Comparison of ENCODE assay signal across 26 mouse cellular contexts in genomic region chr8:119505488-119505887, GRCm38 (mm10). TPM values are rescaled to one million over a fixed set of nuclear protein-coding genes. Genes with fewer than 3 reads are reported as not detected.
DNase-seq lines count a peak whose midpoint lies in the region; ATAC-seq and TF ChIP-seq lines count a peak whose summit lies in the region.
"Had no signal": no experiment of that assay in that cellular context is flagged by ENCODE, and none has a peak within 500 bp of the region (broad histone marks: within the 10 kb centered on the region; RNA-seq: fewer than 3 reads in every experiment).

No protein-coding gene starts in this region.

- no peaks in the 10 kb centered on the region for H3K9me3 ChIP-seq in hindbrain, embryonic 13.5 days
- no peaks in the 10 kb centered on the region for H3K9me3 ChIP-seq in hindbrain, embryonic 12.5 days (replicated peaks)
- no peaks in the 10 kb centered on the region for H3K9me3 ChIP-seq in midbrain, postnatal 0 days (ENCODE audit: low read length)
- H3K9me3 ChIP-seq in liver, embryonic 11.5 days (ENCODE audit: control insufficient read depth, low read length) = no peaks in the 10 kb centered on the region
- H3K9me3 ChIP-seq: hindbrain, embryonic 15.5 days; limb, embryonic 12.5 days; liver, embryonic 13.5 days; neural tube, embryonic 12.5 days had no signal

- no peak for ATAC-seq in hindbrain, embryonic 13.5 days (ENCODE audit: low FRiP score)
- ATAC-seq in hindbrain, embryonic 12.5 days (ENCODE audit: low FRiP score) = no peak
- 0 out of 2 replicates have a peak, but pooled peaks have one; percentile 14 for ATAC-seq in megakaryocyte progenitor cell, adult 5-6 weeks (replicated peaks; ENCODE audit: poor library complexity)
- no peak for ATAC-seq in midbrain, postnatal 0 days (ENCODE audit: low FRiP score)
- ATAC-seq in liver, embryonic 11.5 days (replicated peaks; ENCODE audit: low FRiP score) = no peak
- ATAC-seq: intestine, embryonic 16.5 days; Patski had no signal

- 52% methylated on average over 9 of the region's 9 CpGs for WGBS in hindbrain, embryonic 13.5 days
- WGBS in hindbrain, embryonic 12.5 days = 54% methylated on average over 9 of the region's 9 CpGs
- 16% methylated on average over 9 of the region's 9 CpGs for WGBS in midbrain, postnatal 0 days
- WGBS in liver, embryonic 11.5 days = 42% methylated on average over 9 of the region's 9 CpGs

- H3K4me1 ChIP-seq in hindbrain, embryonic 13.5 days (replicated peaks) = peaks cover 16% of the 10 kb centered on the region; the same call in 1 of the 2 replicates
- H3K4me1 ChIP-seq in hindbrain, embryonic 12.5 days = peaks cover 20% of the 10 kb centered on the region
- H3K4me1 ChIP-seq in midbrain, postnatal 0 days (ENCODE audit: insufficient read depth, low read length) = no peaks in the 10 kb centered on the region
- H3K4me1 ChIP-seq in liver, embryonic 11.5 days (replicated peaks; ENCODE audit: control insufficient read depth, insufficient read depth, low read length) = no peaks in the 10 kb centered on the region
- H3K4me1 ChIP-seq: hindbrain, embryonic 15.5 days; liver, embryonic 13.5 days had no signal

- H3K9ac ChIP-seq in hindbrain, embryonic 13.5 days = no peak overlapping the region
- no peak overlapping the region for H3K9ac ChIP-seq in hindbrain, embryonic 12.5 days
- H3K9ac ChIP-seq in midbrain, postnatal 0 days (replicated peaks; ENCODE audit: low read length, poor library complexity, severe bottlenecking) = no peak overlapping the region
- no peak overlapping the region for H3K9ac ChIP-seq in liver, embryonic 11.5 days (ENCODE audit: low read depth, low read length)
- H3K9ac ChIP-seq: hindbrain, embryonic 15.5 days; limb, embryonic 12.5 days; liver, embryonic 13.5 days; lung, embryonic 14.5 days; neural tube, embryonic 12.5 days had no signal

- no peak overlapping the region for H3K4me2 ChIP-seq in hindbrain, embryonic 13.5 days
- no peak overlapping the region for H3K4me2 ChIP-seq in hindbrain, embryonic 12.5 days (replicated peaks)
- H3K4me2 ChIP-seq in midbrain, postnatal 0 days (ENCODE audit: low read depth, low read length, poor library complexity, severe bottlenecking) = no peak overlapping the region
- no peak overlapping the region for H3K4me2 ChIP-seq in liver, embryonic 11.5 days
- H3K4me2 ChIP-seq: heart, embryonic 11.5 days; hindbrain, embryonic 15.5 days; limb, embryonic 12.5 days; liver, embryonic 13.5 days; lung, embryonic 14.5 days; neural tube, embryonic 12.5 days had no signal

- H3K36me3 ChIP-seq in hindbrain, embryonic 13.5 days = peaks cover 56% of the 10 kb centered on the region
- peaks cover 36% of the 10 kb centered on the region for H3K36me3 ChIP-seq in hindbrain, embryonic 12.5 days
- peaks cover 29% of the 10 kb centered on the region for H3K36me3 ChIP-seq in midbrain, postnatal 0 days (ENCODE audit: insufficient read depth, low read length)
- H3K36me3 ChIP-seq in liver, embryonic 11.5 days (ENCODE audit: control insufficient read depth, insufficient read depth, low read length) = peaks cover 23% of the 10 kb centered on the region

- TF ChIP-seq CTCF in midbrain, postnatal 0 days (IDR thresholded peaks at IDR 0.05) = no peak

- no peak overlapping the region for H3K4me3 ChIP-seq in hindbrain, embryonic 13.5 days
- H3K4me3 ChIP-seq in hindbrain, embryonic 12.5 days = no peak overlapping the region
- no peak overlapping the region for H3K4me3 ChIP-seq in midbrain, postnatal 0 days (ENCODE audit: low read depth, low read length)
- no peak overlapping the region for H3K4me3 ChIP-seq in liver, embryonic 11.5 days (ENCODE audit: low read depth, low read length)
- H3K4me3 ChIP-seq: gastrocnemius, adult 2 months; hindbrain, embryonic 15.5 days; limb, embryonic 12.5 days; liver, embryonic 13.5 days; neural tube, embryonic 12.5 days had no signal

- H3K27ac ChIP-seq in hindbrain, embryonic 13.5 days = peak overlapping the region; percentile 40; the same call in 1 of the 2 replicates
- no peak overlapping the region for H3K27ac ChIP-seq in hindbrain, embryonic 12.5 days
- 0 out of 2 replicates have a peak overlapping the region, but pooled peaks have one; percentile 6 for H3K27ac ChIP-seq in midbrain, postnatal 0 days (ENCODE audit: low read depth, low read length)
- no peak overlapping the region for H3K27ac ChIP-seq in liver, embryonic 11.5 days (ENCODE audit: low read depth, low read length)
- H3K27ac ChIP-seq: gastrocnemius, adult 2 months; hindbrain, embryonic 15.5 days; limb, embryonic 12.5 days; liver, embryonic 13.5 days; neural tube, embryonic 12.5 days had no signal

- H3K27me3 ChIP-seq in hindbrain, embryonic 13.5 days = no peaks in the 10 kb centered on the region
- no peaks in the 10 kb centered on the region for H3K27me3 ChIP-seq in hindbrain, embryonic 12.5 days
- no peaks in the 10 kb centered on the region for H3K27me3 ChIP-seq in midbrain, postnatal 0 days (ENCODE audit: insufficient read depth, low read length)
- H3K27me3 ChIP-seq in liver, embryonic 11.5 days (replicated peaks; ENCODE audit: control insufficient read depth, insufficient read depth, low read length) = peaks cover 6% of the 10 kb centered on the region
- H3K27me3 ChIP-seq: hindbrain, embryonic 15.5 days; neural tube, embryonic 12.5 days; Patski had no signal

- peak; percentile 80 for DNase-seq in MN1 (ENCODE audit: low spot score)
- DNase-seq in midbrain, postnatal 0 days (ENCODE audit: low spot score) = no peak
- DNase-seq in adrenal gland, adult (ENCODE audit: inconsistent age in 2 of 2, low spot score in 1 of 2) = no peak
- DNase-seq in liver, embryonic 11.5 days (ENCODE audit: low spot score) = no peak
- DNase-seq: adrenal gland, postnatal 10 days; cerebellum, adult 11-12 months; cerebellum, postnatal 36 days; gastrocnemius, adult 2 months; heart, postnatal 10 days; kidney, postnatal 4 days; liver, embryonic 13.5 days; lung, embryonic 14.5 days; lung, postnatal 4 days; thymus, postnatal 36 days had no signal

RNA-seq across cellular contexts. Expression of gene Slc38a8, which starts 4.0 kb away (rescaled TPM):
- polyA plus RNA-seq in hindbrain, embryonic 13.5 days (2015; fragmentation: Nextera tagmentation; extraction: Ambion mirVana) = not detected in 2 replicates
- polyA plus RNA-seq in hindbrain, embryonic 12.5 days (2016; fragmentation: Nextera tagmentation; extraction: Ambion mirVana) = 0.08 and 0.12 TPM in 2 replicates
- not detected in 2 replicates for total RNA-seq in megakaryocyte progenitor cell, adult 5-6 weeks (2015)
- total RNA-seq in megakaryocyte progenitor cell, adult 5-6 weeks (2017) = not detected in 2 replicates
- total RNA-seq in midbrain, postnatal 0 days (2014; rRNA removed) = 0.16 and 0.19 TPM in 2 replicates
- polyA plus RNA-seq in midbrain, postnatal 0 days (2015; fragmentation: Nextera tagmentation; extraction: Ambion mirVana) = 0.09 and 0.12 TPM in 2 replicates
- polyA plus RNA-seq in liver, embryonic 11.5 days (2014; fragmentation: Nextera tagmentation; extraction: Ambion mirVana) = not detected in 2 replicates
- total RNA-seq: adrenal gland, postnatal 10 days; gastrocnemius, adult 2 months; heart, postnatal 10 days; monocyte, adult 5-6 weeks had no signal
- polyA plus RNA-seq: C2C12; heart, embryonic 11.5 days; kidney, embryonic 14.5 days; liver, embryonic 13.5 days; lung, embryonic 14.5 days; neural tube, embryonic 12.5 days; Patski had no signal

RNA-seq across cellular contexts. Expression of gene Mbtps1, which starts 53.0 kb away (rescaled TPM):
- polyA plus RNA-seq in hindbrain, embryonic 13.5 days (2015; fragmentation: Nextera tagmentation; extraction: Ambion mirVana) = 61.3 and 63.2 TPM in 2 replicates
- 103 and 110 TPM in 2 replicates for polyA plus RNA-seq in hindbrain, embryonic 12.5 days (2016; fragmentation: Nextera tagmentation; extraction: Ambion mirVana)
- total RNA-seq in megakaryocyte progenitor cell, adult 5-6 weeks (2015) = 36.4 and 40.2 TPM in 2 replicates
- total RNA-seq in megakaryocyte progenitor cell, adult 5-6 weeks (2017) = 38.7 and 41.3 TPM in 2 replicates
- 68.8 and 72.7 TPM in 2 replicates for total RNA-seq in midbrain, postnatal 0 days (2014; rRNA removed)
- 45.5 and 46.0 TPM in 2 replicates for polyA plus RNA-seq in midbrain, postnatal 0 days (2015; fragmentation: Nextera tagmentation; extraction: Ambion mirVana)
- 68.6 and 73.0 TPM in 2 replicates for polyA plus RNA-seq in liver, embryonic 11.5 days (2014; fragmentation: Nextera tagmentation; extraction: Ambion mirVana)

RNA-seq across cellular contexts. Expression of gene Necab2, which starts 59.0 kb away (rescaled TPM):
- 34.5 and 36.4 TPM in 2 replicates for polyA plus RNA-seq in hindbrain, embryonic 13.5 days (2015; fragmentation: Nextera tagmentation; extraction: Ambion mirVana)
- 18.3 and 23.7 TPM in 2 replicates for polyA plus RNA-seq in hindbrain, embryonic 12.5 days (2016; fragmentation: Nextera tagmentation; extraction: Ambion mirVana)
- not detected in 2 replicates for total RNA-seq in megakaryocyte progenitor cell, adult 5-6 weeks (2015)
- not detected in 2 replicates for total RNA-seq in megakaryocyte progenitor cell, adult 5-6 weeks (2017)
- 106 and 119 TPM in 2 replicates for total RNA-seq in midbrain, postnatal 0 days (2014; rRNA removed)
- polyA plus RNA-seq in midbrain, postnatal 0 days (2015; fragmentation: Nextera tagmentation; extraction: Ambion mirVana) = 76.6 and 84.6 TPM in 2 replicates
- 0.95 and 1.1 TPM in 2 replicates for polyA plus RNA-seq in liver, embryonic 11.5 days (2014; fragmentation: Nextera tagmentation; extraction: Ambion mirVana)
- total RNA-seq: gastrocnemius, adult 2 months; heart, postnatal 10 days; monocyte, adult 5-6 weeks had no signal
- polyA plus RNA-seq: C2C12 had no signal

Comparison
In these comparisons a context has a peak if more than half of its experiments do, and no peak if none do; other contexts are left out.
1. H3K27ac ChIP-seq: peak in hindbrain, embryonic 13.5 days (single experiment) and midbrain, postnatal 0 days (single experiment); none in hindbrain, embryonic 12.5 days (single experiment) and liver, embryonic 11.5 days (single experiment).